Mouse (Mus musculus) NIH3T3 (cell line): ENCODE data around the gene Hmgb1.

Source experiments
- DNase-seq: peaks from one replicate; pipeline ENCODE4 v3.0.0-alpha.2; 2012; ENCODE audit warnings: low read depth

Gene Hmgb1

DNA sequence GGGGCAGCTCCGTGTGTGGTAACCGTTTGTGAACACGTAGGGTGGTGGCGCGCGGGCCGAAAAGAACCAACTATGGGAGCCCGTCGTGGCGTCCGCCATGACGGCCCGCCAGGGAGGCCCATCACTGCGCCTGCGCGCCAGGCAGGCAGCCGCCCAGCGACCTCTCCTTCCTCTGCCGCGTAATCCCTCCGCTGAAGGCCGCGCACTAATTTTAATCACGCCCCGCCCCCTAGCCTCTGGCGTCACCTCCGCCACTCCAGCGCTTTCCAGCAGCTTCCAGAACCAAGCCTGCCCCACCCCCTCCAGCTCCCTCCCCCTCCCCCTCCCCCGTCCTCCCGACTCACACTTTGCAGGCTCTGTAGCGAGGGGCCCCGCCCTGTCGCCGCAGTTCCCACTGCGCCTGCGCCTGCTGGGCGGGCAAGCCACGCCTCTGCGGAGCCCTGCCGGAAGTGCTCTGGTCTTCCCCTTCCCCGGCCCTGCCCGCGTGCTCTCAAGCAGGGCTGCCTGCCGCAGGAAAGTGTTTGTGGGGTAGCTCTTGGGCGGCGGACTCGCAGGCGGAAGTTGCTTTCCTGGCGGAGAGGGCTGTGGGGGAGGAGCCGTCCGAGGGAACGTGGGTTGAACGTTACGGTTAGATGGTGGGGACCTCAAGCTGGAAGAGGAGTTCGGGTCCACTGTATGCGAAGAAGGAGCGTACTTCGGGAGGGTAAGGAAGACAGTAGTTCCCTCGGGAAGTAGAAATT is at the start of gene Hmgb1, which contains the start of gene Uspl1:
Gene Hmgb1 (minus strand): TSS at position 386 of the 740 bp plus-strand sequence.
Gene Uspl1 (plus strand): TSS at position 247 of the 740 bp plus-strand sequence.
- DNase-seq = peak; percentile 99

DNA sequence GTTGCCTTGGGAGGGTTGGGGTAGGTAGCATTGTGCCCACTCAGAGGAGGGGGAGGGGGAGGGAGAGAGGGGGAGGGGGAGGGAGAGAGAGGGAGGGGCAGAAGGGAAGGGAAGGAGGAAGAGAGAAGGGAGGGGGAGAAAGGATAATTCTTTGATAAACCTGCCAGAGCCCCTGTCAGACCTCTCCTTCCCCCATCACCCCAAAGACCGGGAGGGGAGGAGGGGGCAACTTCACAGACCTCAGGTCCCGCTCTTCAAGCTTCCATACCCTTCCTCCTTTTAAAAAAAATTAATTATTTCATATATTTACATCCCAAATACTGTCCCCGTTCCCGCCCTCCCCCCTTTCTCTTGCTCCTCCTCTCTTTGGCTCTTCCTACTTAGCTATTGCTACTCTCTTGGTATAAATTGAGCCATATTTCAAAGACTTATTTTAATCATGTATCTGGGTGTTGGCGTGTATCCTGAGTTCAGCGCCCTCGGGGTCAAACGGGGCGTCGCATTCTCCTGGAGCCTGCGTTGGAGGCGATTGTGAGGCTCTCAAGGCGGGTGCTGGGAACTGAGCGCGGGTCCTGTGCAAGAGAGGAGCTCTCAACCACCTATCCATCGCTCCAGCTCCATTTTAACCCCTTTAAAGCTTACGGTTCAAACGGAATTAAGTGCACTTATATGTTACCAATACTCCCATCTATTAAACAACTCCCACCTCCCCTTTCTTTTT is 45.5 kb upstream of the Hmgb1 start:
- DNase-seq = peak; percentile 38

DNA sequence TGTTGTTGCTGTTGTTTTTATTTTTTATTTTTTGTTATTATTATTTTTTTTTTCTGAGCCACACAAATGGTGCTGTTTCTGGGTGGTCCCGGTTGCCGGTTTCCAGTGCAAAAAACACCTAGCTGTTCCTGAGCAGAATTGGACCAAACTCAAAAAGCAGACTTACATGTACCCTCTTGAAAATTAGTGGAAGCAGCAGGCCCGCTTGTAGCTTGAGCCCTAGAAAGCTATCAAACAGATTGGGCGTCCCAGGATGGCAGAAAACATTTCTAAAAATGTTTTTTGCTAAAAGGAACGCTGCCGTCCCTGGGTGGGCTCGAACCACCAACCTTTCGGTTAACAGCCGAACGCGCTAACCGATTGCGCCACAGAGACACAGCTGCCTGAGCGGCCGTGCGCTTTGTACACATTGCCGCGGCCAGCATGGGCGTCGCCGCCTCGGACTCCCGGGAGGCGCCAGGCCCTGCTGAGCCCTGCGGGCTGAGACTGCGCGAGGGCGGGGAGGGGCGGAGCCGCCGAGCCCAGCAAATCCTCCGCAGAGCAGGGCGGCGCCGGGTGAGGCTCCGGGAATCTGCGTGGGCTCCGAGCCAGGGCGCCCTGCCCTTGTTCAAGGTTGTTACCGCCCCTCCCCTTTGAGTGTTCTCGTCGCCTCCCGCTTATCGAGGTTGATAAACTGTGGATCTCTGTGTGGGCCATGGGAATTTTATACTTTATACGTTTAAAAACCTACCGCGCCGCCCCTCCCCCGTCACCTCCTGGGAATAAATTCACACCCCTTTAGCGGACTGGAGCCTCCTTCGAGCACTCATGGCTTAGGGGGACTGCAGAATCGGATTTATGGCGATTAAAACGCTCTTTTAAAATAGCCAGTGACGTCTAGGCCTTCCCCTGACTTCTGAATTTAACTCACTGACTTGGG is 44.7 kb upstream of the Hmgb1 start:
- DNase-seq = peak; percentile 99

DNA sequence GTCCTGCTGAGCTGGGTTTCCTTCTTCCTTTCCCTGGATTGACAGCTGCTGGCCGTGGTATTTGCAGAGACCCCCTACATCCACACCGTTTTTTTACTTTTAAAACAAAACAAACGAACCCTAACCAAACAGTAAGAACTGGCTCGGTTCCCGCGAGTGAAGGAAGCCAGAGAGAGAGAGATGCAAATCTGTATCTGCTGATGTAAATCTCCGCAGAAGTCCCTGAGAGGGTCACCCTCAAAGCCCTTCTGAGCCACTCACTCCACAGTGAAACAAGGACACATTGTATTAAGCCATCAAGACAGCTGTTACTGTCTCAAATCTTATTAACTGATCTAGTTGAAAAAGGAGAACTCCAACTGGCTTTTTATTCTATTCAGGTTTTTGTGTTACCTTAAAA is 40.4 kb upstream of the Hmgb1 start:
- no peak for DNase-seq

DNA sequence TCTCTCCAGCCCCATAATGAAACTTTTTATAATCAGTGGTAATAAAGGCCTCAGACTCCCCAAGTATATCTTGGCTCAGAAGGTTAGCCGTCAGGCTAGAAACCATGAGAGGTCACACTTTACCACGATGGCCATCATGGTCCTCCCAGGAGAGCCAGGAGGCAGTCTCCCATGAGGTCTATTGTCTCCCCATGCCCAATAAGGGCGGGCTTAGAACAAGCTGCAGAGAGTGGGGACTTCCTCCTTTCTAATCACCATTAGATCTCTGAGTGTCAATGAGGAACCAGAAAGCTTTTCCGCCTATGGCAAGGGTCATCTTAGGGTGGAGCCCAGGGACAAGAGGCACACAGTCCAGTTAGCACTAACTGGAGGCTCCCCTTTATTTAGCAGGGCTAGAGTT is 37.1 kb upstream of the Hmgb1 start:
- DNase-seq = no peak

DNA sequence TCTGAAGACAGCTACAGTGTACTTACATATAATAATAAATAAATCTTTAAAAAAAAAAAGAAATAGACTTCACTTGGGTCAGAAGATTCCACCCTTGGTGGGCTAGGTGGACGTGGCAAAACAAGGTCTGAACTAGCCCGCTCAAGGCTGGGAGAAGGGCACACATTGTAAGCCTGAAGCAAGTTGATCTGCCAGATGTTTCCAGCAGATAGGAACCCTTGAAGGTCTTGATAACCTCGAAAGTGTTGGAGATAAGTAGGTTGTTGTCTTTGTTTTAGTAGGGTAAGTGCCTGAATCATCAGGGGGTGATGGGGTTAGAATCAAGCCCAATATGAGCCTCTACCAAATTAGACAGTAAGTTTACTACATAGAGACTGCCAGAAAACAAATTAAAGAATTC is 35.2 kb upstream of the Hmgb1 start:
- DNase-seq = no peak

DNA sequence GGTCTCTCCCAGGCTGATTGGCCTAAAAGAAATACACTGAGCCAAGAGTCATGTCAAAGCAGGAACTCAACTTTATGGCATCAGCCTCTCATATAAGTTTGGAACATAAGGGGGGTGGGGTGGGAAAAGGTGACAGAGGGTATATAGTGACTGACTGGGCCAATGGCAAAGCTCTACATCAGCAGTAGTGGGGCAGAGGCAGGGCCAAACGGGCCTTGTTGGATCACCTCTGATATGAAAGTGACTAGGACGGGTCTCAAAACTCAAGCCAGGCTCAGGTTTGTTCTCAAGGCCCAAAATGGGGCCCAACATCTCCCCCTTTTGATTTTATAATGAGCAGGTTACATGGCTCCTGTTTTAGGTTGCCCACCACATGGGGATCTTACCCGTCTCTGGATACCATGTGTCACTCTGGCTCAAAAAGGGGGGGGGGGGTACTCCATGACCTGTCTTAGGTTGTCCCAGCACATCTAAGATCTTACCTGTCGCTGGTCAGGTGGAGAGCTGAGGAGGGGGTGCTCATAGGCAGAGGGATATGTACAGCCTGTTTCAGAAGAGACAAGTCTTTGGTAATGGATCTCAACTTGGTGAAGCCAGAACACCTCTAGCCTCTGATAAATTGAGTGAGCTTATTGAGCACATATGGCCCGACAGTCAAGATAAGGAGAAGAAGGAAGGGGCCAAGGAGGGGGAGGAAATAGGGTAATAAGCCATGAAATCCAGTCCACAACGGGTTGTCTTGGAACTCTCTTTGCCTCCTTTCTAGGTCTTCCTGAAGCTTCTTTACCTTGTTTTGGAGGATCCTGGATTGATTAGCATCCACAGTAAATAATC is 33.5 kb upstream of the Hmgb1 start:
- no peak for DNase-seq

DNA sequence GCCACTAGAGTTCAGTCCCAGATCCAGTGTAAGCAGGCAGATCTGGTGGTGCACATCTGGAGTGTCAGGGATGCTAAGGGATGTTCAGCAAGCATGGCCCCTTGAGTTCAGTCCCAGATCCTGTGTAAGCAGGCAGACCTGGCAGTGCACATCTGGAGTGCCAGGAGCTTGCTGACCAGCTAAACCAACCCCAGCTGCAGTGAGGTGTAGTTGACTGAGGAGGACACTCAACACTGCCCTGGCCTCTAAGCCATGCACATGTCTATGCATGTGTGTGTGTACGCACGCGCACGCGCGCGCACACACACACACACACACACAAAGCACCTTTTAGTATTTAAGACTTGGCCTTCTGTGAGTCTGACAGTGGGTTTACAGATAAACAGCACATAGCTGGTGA is 31.3 kb upstream of the Hmgb1 start:
- DNase-seq = no peak

DNA sequence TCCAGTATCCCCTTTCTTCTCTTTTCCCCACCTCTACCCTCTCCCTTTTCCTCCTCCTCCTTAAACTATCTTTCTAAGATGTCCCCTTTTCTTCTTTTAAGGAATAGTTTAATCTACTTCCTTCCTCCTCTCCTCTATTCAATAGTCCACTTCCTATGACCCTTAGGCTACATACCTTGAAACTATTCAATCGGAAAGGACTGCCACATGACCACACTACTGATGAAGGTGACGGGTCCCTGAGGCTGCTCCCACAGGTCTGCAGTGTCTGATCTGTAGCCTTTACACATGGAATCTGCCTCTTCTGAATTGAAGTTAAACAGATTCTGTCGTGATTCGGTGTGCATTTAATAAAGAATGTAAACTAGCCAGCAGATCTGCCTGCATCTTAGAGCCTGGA is 28.5 kb upstream of the Hmgb1 start:
- no peak for DNase-seq

DNA sequence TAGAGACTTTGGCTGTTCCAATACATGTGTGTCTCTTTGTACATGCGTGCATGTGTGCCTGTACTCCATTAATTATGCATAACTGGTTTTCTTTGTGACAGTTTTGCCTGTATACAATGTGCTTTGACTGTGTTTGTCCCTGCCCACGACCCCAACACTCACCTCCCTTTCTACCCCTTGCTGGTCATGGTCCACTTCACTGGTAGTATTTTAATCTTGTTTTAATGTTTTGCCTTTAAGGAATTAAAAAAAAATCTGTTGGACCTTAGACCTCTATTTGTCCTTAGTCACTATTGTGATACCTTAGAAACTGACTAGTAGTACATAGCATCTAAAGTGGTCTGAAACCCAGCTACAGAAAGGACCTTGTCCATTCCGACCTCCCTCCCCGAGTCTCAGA is 26.8 kb upstream of the Hmgb1 start:
- no peak for DNase-seq

DNA sequence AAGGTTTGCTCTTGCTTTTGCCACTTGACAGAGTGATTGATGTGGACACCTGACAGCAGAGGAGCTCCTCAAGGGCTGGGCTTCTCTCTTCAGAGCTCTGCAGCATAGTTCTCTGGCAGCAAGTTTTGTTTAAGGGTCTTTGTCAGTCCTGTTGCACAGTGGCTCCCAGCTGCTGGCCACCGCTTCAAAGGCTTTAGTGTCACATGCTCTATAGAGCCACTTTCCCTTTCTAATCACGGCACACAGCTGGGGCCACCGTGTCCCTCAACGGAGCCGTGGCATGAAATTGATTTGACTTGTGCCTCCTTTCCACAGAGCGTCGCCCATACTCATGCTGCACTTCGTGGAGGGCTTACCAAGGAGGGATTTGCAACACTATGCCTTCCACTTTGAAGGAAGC is 25.0 kb upstream of the Hmgb1 start:
- no peak for DNase-seq

DNA sequence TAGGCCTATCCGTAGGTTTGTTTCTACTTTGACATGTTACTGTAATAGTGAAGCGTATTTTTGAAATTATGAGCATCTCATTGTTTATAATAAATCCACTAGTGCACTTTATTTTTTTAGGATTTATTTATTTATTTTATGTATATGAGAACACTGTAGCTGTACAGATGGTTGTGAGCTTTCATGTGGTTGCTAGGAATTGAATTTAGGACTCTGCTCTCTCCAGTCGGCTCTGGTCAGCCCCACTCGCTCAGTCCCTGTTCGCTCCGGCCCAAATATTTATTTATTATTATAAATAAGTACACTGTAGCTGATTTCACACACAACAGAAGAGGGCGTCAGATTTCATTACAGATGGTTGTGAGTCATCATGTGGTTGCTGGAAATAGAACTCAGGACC is 24.5 kb upstream of the Hmgb1 start:
- DNase-seq = no peak

DNA sequence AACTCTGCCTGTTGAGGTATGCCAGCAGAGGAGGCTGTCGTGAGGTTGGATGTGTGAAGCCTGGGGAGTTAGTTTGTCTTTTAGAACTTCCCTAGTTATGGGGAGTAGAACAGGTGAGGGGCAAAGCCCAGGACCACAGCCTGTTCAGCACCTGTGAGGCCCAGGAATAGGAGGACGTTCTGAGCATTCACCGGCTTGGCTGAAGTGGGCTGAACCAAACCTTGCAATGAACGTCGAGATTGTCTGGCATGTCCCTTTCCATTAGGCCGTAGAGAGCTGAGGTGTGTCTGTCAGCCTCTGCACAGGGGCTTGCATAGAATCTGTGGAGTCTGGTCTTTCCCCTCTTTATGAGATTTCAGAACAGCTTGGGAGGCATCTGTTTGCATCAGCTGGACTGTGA is 23.4 kb upstream of the Hmgb1 start:
- no peak for DNase-seq

DNA sequence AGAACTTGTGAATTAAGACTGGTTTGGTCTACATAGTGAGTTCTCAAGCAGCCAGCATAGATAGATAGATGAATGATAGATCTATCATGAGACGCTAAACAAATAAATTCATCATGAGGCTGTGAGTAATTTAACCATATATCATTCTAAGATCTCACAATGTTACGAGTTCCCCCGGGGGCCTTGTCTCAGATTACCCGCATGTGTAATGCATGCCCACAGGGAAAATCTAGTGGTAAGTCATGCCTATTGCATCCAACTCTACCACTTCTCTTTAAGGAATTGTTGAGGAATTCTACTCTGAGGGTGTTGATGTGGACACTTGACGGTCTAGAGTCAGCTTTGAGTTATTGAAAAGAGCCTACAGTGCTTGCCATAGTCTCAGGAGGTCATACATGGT is 22.0 kb upstream of the Hmgb1 start:
- peak; percentile 89 for DNase-seq

DNA sequence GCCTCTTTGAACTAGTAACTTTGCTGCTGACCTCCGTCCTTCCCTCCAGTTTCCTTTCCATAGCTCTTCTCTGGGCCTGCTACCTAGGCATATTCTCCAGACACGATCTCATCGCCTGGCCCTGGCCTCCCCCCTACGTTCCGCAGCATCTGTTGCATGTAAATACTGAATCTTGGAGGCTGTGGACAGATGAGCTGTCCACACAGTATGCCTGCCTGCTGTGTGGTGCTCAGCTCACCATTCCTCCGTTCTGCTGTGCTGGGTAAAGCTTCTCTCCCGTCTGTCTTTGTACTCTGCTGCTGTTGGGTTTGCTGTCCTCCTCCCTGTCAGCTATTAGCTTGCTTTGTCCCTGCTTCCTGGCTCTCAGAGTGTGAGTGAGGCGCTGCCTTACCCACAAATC is 21.0 kb upstream of the Hmgb1 start:
- peak; percentile 33 for DNase-seq

DNA sequence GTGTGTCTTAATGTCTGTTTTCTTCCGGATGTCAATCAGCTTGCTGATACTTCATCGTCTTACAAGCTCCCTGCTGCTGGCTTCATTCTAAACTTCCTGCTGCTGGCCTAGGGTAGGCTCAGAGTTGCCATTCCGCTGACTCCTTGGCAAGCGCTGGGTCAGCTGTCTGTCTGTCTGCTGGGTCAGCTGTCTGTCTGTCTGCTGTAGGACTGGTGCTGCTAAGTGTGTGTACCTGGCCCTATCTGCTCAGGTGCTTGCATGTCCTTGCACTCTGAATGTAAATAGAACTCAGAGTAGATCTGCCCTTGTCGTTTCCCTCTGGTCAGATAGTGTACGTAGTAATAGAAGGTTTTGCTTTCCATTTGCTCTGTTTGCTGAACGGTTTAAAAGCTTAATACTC is 20.5 kb upstream of the Hmgb1 start:
- no peak for DNase-seq

DNA sequence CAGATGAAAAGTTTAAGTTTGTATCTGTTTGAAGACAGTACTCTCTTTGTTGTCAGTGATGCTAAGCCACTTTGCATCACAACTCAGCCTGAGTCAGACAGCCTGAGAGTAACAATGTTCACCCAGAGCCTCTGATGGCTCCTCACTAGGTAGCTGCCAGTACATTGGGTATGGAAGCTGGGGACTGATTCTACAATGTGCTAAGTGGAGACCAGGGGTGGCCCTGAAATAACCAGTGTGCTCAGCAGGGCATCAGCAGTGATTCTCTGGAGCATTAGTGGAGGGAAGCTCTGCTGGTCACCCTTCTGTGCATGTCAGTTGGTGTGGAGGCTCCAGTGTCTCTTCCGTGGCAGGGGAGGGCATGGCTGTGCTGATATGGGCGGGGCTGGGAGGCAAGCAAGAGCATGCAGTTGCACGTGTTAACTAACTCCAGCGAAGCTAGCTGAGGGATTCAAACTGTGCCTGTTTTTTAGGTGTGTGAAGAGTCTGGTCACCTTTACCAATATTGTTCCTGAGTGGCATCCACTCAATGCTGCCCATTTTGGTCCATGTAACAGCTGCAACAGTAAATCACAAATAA is 19.6 kb upstream of the Hmgb1 start:
- no peak for DNase-seq

DNA sequence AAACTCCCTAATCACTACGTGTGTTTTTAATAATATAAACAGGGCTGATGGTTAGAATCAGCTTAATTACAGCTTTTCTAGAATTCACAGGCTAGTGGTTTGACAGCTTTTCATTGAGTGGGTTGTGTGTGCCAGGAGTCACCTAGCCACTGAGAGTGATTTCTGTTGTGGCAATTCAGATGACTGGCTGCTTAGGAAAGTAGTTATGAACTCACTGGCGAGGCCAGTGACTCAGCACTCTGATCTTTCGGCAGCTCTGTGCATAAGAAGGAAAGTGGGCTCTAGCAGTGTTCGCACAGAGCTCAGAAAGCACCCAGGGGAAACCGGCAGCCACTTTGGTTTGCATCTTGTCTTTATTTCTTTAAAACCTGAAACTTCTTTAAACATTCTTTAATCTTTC is 18.7 kb upstream of the Hmgb1 start:
- DNase-seq = peak; percentile 80

DNA sequence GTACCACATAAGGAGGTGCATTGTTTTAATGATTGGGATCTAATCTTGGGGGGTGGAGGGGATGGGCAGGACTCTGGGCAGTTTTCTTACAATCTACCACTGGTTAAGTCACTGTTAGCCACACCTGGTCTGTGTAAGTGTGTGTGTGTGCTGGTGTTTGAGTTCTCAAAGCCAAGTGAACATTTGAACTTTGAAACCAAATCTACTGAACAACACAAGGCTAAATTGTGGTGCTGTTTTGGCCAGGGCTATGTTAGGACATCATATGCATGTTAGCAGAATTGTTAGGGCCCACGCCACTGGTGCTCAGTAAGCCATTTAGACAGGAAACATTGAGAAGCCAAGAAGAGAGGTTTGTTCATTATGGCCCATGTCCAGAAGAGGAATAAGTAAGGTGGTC is 14.5 kb upstream of the Hmgb1 start:
- no peak for DNase-seq

DNA sequence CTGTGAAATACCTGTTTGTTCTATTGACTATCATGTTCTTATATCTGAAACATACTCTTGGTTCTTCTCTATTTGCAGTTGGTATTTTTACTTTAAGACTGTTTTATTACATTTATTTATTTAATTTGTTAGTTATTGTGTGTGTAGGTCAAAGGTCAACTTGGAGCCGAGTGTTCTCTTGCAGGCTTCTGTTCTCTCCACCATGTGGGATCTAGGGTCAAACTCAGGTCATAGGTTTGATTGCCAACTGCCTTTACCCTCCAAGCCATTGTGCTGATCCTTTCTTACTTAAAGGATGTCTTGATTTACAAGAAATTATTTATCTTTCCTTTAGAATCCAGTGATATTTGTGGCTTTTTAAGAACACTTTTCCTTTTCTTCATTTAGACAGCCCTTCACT is 12.3 kb upstream of the Hmgb1 start:
- no peak for DNase-seq

DNA sequence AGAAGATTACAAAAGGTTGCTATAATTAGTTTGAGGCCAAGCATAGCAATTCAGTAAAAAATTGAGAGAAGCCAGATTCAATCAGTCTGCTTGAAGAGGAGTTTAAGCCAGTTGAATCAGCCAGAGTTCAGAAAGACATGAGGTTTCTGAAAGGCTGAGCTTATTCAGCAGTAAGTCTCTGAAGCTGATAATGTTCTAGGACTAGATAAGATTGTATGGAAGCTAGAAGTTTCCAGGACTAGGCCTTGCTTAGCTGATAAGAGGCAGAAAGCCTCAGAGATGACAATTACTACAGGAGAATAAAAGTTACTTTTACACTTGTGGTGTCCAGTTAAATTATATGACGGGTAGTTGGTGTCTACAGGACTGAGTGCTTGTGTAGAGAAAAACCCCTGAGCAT is 5.9 kb upstream of the Hmgb1 start:
- DNase-seq = no peak
